Mouse (Mus musculus) lung, embryonic 16.5 days (tissue): ENCODE results near the gene Ttbk1. TPM values are rescaled to one million over a fixed set of nuclear protein-coding genes. Genes with fewer than 3 reads are reported as not detected.

Experiments used
- ATAC-seq: fragments of 200-750 bp; cut with Nextera tagmentation; 2 replicates; pipeline ENCODE4 v1.8.0; 2017; ENCODE audit warnings: low read depth, mild to moderate bottlenecking, moderate library complexity
- H3K27ac ChIP-seq: fragments of 300-500 bp; sonication (generic); 2 replicates; pipeline ENCODE4 v1.5.1; 2014; ENCODE audit warnings: mild to moderate bottlenecking, control low read depth, low read length
- H3K27me3 ChIP-seq: fragments of 300-500 bp; sonication (generic); 2 replicates; pipeline ENCODE4 v1.6.1; 2014; ENCODE audit warnings: low read depth, low read length, mixed read lengths; ENCODE audit not compliant: control insufficient read depth, insufficient read depth
- H3K36me3 ChIP-seq: fragments of 300-500 bp; sonication (generic); 2 replicates; pipeline ENCODE4 v1.6.1; 2014; ENCODE audit warnings: low read length; ENCODE audit not compliant: control insufficient read depth, insufficient read depth
- H3K4me1 ChIP-seq: fragments of 300-500 bp; sonication (generic); replicated peaks from 2 replicates; pipeline ENCODE4 v1.6.1; 2014; ENCODE audit warnings: low read length, mixed read lengths; ENCODE audit not compliant: control insufficient read depth, insufficient read depth
- H3K4me2 ChIP-seq: fragments of 300-500 bp; sonication (generic); 2 replicates; pipeline ENCODE4 v1.6.1; 2014; ENCODE audit warnings: low read depth, low read length, control low read depth
- H3K4me3 ChIP-seq: fragments of 300-500 bp; sonication (generic); 2 replicates; pipeline ENCODE4 v1.5.1; 2014; ENCODE audit warnings: mild to moderate bottlenecking, low read length, control low read depth
- H3K9ac ChIP-seq: fragments of 300-500 bp; sonication (generic); 2 replicates; pipeline ENCODE4 v1.6.1; 2014; ENCODE audit warnings: low read length, control low read depth
- H3K9me3 ChIP-seq: fragments of 300-500 bp; sonication (generic); 2 replicates; pipeline ENCODE4 v1.6.1; 2016; ENCODE audit warnings: low read length; ENCODE audit not compliant: control insufficient read depth
- WGBS: fragments of 180-500 bp; shearing (Covaris S2); extraction: QIAGEN DNeasy Blood & Tissue Kit; methylation state at CpG from one replicate; pipeline ENCODE4 v1.1.7; 2014; 5-methylcytosine and 5-hydroxymethylcytosine counted together
- polyA plus RNA-seq: library from polyadenylated mRNA; unstranded; fragments of >200 nt; fragmentation: Nextera tagmentation; extraction: Ambion mirVana; gene quantifications from 2 replicates; pipeline ENCODE4 v1.2.1, GENCODE M21; 2015

Ttbk1 gene
- polyA plus RNA-seq, result 0.03 and 0.05 TPM in 2 replicates

GRCm38 (mm10) chr17:46487431-46487830, at the start of gene Ttbk1:
Gene Ttbk1 (minus strand): TSS chr17:46487675.
- Histone ChIP-seq H3K36me3 (no peaks in the 10 kb centered on the region), H3K4me3 (peak within 1 kb of the TSS; percentile 41), H3K27ac (no peak within 1 kb of the TSS), H3K4me2 (peak within 1 kb of the TSS; percentile 68), H3K27me3 (peaks cover 67% of the 10 kb centered on the region), H3K9ac (no peak within 1 kb of the TSS), H3K9me3 (no peaks in the 10 kb centered on the region), H3K4me1 (peaks cover 12% of the 10 kb centered on the region)
- ATAC-seq, result 0 out of 2 replicates have a peak, but pooled peaks have one; percentile 11
- 3% methylated on average over 12 of the region's 49 CpGs for WGBS

GRCm38 (mm10) chr17:46525579-46526307, 38.3 kb upstream of the Ttbk1 start:
- Histone ChIP-seq H3K9ac (no peak overlapping the region), H3K36me3 (no peaks in the 10 kb centered on the region), H3K27ac (no peak overlapping the region), H3K4me1 (0 out of 2 replicates have a peak, but pooled peaks cover 5% of the 10 kb centered on the region), H3K4me2 (no peak overlapping the region), H3K27me3 (peaks cover 3% of the 10 kb centered on the region; the same call in 1 of the 2 replicates), H3K9me3 (no peaks in the 10 kb centered on the region), H3K4me3 (no peak overlapping the region)
- WGBS, result 34% methylated on average over 12 of the region's 12 CpGs
- peak; percentile 81 for ATAC-seq

- 51% methylated on average over 10 of the region's 10 CpGs for WGBS
- Histone ChIP-seq H3K9ac (no peak overlapping the region), H3K9me3 (no peaks in the 10 kb centered on the region), H3K36me3 (no peaks in the 10 kb centered on the region), H3K4me2 (no peak overlapping the region), H3K27ac (no peak overlapping the region), H3K4me3 (no peak overlapping the region), H3K4me1 (peaks cover 6% of the 10 kb centered on the region; the same call in 1 of the 2 replicates), H3K27me3 (peaks cover 3% of the 10 kb centered on the region; the same call in 1 of the 2 replicates)
- no peak for ATAC-seq
Observed at GRCm38 (mm10) chr17:46525065-46525464, 37.6 kb upstream of the Ttbk1 start.

- H3K27me3 ChIP-seq, result peaks cover 6% of the 10 kb centered on the region; the same call in 1 of the 2 replicates
- H3K4me2 ChIP-seq, result no peak overlapping the region
- H3K4me3 ChIP-seq, result no peak overlapping the region
- no peak for ATAC-seq
- H3K36me3 ChIP-seq, result no peaks in the 10 kb centered on the region
- H3K27ac ChIP-seq, result no peak overlapping the region
- H3K4me1 ChIP-seq, result peaks cover 6% of the 10 kb centered on the region; the same call in 1 of the 2 replicates
- 39% methylated on average over 24 of the region's 24 CpGs for WGBS
- no peak overlapping the region for H3K9ac ChIP-seq
- no peaks in the 10 kb centered on the region for H3K9me3 ChIP-seq
Observed at GRCm38 (mm10) chr17:46521963-46522668, 34.6 kb upstream of the Ttbk1 start.

DNA sequence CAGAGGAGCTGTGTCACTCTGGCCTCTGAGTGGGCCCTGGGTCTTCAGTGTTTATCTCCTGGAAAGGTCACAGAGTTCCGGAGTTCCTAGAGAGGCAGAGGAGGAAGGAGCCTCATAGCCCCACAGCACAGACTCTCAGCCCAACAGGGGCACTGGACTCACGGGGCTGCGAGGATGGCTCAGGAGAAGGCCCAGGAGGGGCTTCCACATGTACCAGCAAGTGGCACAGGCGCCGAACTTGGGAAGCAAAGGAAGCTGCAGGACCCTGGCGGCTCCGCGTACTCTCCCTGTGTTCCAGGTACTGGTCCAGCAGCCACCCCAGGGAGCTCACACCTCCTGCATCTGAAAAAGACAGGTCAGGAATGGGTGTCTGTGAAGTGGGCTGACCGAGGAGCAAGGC, 33.7 kb upstream of the Ttbk1 start:
- no peak overlapping the region for H3K9ac ChIP-seq
- 62% methylated on average over 9 of the region's 9 CpGs for WGBS

GRCm38 (mm10) chr17:46520385-46520979, 33.0 kb upstream of the Ttbk1 start:
- peaks cover 6% of the 10 kb centered on the region; the same call in 1 of the 2 replicates for H3K4me1 ChIP-seq
- ATAC-seq, result peak; percentile 68; the same call in 1 of the 2 replicates
- H3K9ac ChIP-seq, result peak overlapping the region; percentile 55
- 18% methylated on average over 25 of the region's 25 CpGs for WGBS
- H3K4me2 ChIP-seq, result peak overlapping the region; percentile 48
- H3K27me3 ChIP-seq, result peaks cover 6% of the 10 kb centered on the region; the same call in 1 of the 2 replicates
- no peaks in the 10 kb centered on the region for H3K36me3 ChIP-seq
- peak overlapping the region; percentile 36 for H3K4me3 ChIP-seq
- H3K27ac ChIP-seq, result no peak overlapping the region
- H3K9me3 ChIP-seq, result no peaks in the 10 kb centered on the region

More for the DNA sequence above, 33.7 kb upstream of the Ttbk1 start:
- H3K9me3 ChIP-seq, result no peaks in the 10 kb centered on the region
- peaks cover 6% of the 10 kb centered on the region; the same call in 1 of the 2 replicates for H3K4me1 ChIP-seq
- ATAC-seq, result no peak
- no peaks in the 10 kb centered on the region for H3K36me3 ChIP-seq
- peaks cover 6% of the 10 kb centered on the region; the same call in 1 of the 2 replicates for H3K27me3 ChIP-seq
- peak overlapping the region; percentile 48; the same call in 1 of the 2 replicates for H3K4me2 ChIP-seq
- no peak overlapping the region for H3K4me3 ChIP-seq
- H3K27ac ChIP-seq, result no peak overlapping the region

- Histone ChIP-seq H3K36me3 (no peaks in the 10 kb centered on the region), H3K4me1 (peaks cover 6% of the 10 kb centered on the region; the same call in 1 of the 2 replicates), H3K4me3 (peak overlapping the region; percentile 36), H3K9me3 (no peaks in the 10 kb centered on the region), H3K27me3 (peaks cover 6% of the 10 kb centered on the region; the same call in 1 of the 2 replicates), H3K9ac (peak overlapping the region; percentile 55), H3K4me2 (peak overlapping the region; percentile 48), H3K27ac (no peak overlapping the region)
- no peak for ATAC-seq
- 65% methylated on average over 10 of the region's 10 CpGs for whole genome bisulfite sequencing
Observed at GRCm38 (mm10) chr17:46519971-46520370, 32.5 kb upstream of the Ttbk1 start.

GRCm38 (mm10) chr17:46513329-46513728, 25.9 kb upstream of the Ttbk1 start:
- ATAC-seq, result no peak
- no peak overlapping the region for H3K4me2 ChIP-seq
- H3K27ac ChIP-seq, result no peak overlapping the region
- H3K36me3 ChIP-seq, result no peaks in the 10 kb centered on the region
- no peaks in the 10 kb centered on the region for H3K27me3 ChIP-seq
- no peak overlapping the region for H3K9ac ChIP-seq
- WGBS, result 55% methylated on average over 2 of the region's 2 CpGs
- H3K9me3 ChIP-seq, result no peaks in the 10 kb centered on the region
- no peak overlapping the region for H3K4me3 ChIP-seq
- no peaks in the 10 kb centered on the region for H3K4me1 ChIP-seq
